Mouse (Mus musculus) forebrain, embryonic 10.5 days (tissue): ENCODE results near the gene Dact2. TPM values are rescaled to one million over a fixed set of nuclear protein-coding genes. Genes with fewer than 3 reads are reported as not detected.

Experiments
- DNase-seq: peaks from one replicate; pipeline ENCODE4 v3.0.0-alpha.2; 2017; ENCODE audit warnings: low spot score; ENCODE audit errors: extremely low spot score
- H3K27ac ChIP-seq: fragments of 300-500 bp; sonication (generic); 2 replicates; pipeline ENCODE4 v1.5.1; 2016; ENCODE audit warnings: mild to moderate bottlenecking
- H3K27me3 ChIP-seq: fragments of 300-500 bp; sonication (generic); 2 replicates; pipeline ENCODE4 v1.6.1; 2016; ENCODE audit warnings: mild to moderate bottlenecking; ENCODE audit not compliant: poor library complexity, severe bottlenecking
- H3K36me3 ChIP-seq: fragments of 300-500 bp; sonication (generic); replicated peaks from 2 replicates; pipeline ENCODE4 v1.6.1; 2016; ENCODE audit warnings: mild to moderate bottlenecking, moderate library complexity
- H3K4me1 ChIP-seq: fragments of 300-500 bp; sonication (generic); 2 replicates; pipeline ENCODE4 v1.6.1; 2016
- H3K4me3 ChIP-seq: fragments of 300-500 bp; sonication (generic); 2 replicates; pipeline ENCODE4 v1.5.1; 2016; ENCODE audit warnings: mild to moderate bottlenecking, moderate library complexity
- H3K9me3 ChIP-seq: fragments of 300-500 bp; sonication (generic); 2 replicates; pipeline ENCODE4 v1.6.1; 2016; ENCODE audit warnings: mild to moderate bottlenecking, moderate library complexity
- WGBS: fragments of 180-500 bp; shearing (Covaris S2); methylation state at CpG from one replicate; pipeline ENCODE4 v1.1.7; 2016; 5-methylcytosine and 5-hydroxymethylcytosine counted together
- polyA plus RNA-seq: library from polyadenylated mRNA; unstranded; fragments of >200 nt; fragmentation: Nextera tagmentation; extraction: Ambion mirVana; gene quantifications from 2 replicates; pipeline ENCODE4 v1.2.1, GENCODE M21; 2016

The Dact2 gene
- 0.33 and 0.52 TPM in 2 replicates for polyA plus RNA-seq

DNA sequence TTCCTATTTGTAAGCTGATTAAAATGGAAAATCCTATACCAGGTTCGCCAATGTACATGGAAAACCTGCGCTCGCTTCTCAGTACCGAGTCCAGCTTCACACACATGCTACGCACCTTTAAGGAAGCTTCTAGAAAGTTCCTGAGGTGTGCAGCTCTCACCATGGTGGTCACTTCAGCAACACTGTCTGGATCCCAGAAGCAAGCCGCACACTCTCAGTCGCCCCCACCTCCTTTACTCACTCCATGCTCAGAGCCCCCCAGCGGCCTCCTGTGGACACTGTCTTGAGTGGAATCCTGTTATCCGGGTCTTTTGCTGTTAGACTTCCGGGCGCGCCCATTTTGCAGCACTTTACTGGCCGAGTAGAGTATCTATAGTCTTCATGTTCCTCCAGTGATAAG is at the start of gene Dact2:
Dact2 (minus strand) TSS at position 244 of the 400 bp plus-strand sequence.
- peak within 1 kb of the TSS; percentile 73 for H3K4me3 ChIP-seq
- H3K4me1 ChIP-seq = peaks cover 49% of the 10 kb centered on the region
- no peaks in the 10 kb centered on the region for H3K9me3 ChIP-seq
- H3K36me3 ChIP-seq = no peaks in the 10 kb centered on the region
- peak; percentile 30 for DNase-seq
- WGBS = 50% methylated on average over 13 of the region's 13 CpGs
- H3K27me3 ChIP-seq = peaks cover 89% of the 10 kb centered on the region
- H3K27ac ChIP-seq = peak within 1 kb of the TSS; percentile 81

DNA sequence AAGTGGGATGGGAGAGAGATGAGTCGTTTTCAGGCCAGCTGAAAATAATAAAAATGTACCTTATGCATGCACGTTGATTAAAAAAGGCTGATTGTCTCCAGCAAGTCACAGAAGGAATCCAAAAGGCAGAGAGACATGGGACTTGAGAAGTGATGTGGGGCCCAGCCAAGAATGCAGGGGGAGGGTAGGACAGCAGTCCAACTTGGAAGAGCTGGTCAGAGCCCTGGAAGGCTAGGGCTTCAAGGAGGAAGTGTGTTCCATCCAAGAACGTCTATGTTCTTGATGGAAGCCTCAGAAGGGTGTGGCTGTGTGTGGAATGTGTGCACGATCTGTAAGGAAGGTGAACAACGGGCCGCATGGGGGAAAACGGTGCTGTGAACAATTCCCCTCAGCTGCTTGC is 48.4 kb upstream of the Dact2 start:
- Histone ChIP-seq H3K27me3 (no peaks in the 10 kb centered on the region), H3K9me3 (no peaks in the 10 kb centered on the region), H3K27ac (no peak overlapping the region), H3K4me3 (no peak overlapping the region), H3K4me1 (no peaks in the 10 kb centered on the region), H3K36me3 (no peaks in the 10 kb centered on the region)
- 87% methylated on average over 7 of the region's 7 CpGs for WGBS
- DNase-seq = no peak

DNA sequence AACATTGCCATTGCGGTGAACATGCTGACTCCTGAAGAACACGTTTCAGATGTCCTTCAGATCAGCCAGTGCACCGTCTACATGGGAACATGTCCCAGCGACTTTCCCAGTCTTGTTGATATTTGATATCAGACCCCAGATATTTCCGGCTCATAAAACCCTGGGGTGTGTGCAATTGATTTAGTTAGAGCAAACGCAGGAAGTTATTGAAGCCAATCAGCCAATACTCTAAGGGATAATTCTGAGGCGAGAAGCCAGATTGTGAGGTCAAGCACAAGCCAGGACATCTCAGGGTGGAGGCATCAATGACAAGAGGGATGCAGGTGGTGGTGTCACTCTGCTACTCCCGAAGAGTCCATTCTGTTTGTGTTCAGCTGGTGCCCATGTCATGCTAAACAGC is 46.3 kb upstream of the Dact2 start:
- Histone ChIP-seq H3K27me3 (no peaks in the 10 kb centered on the region), H3K4me3 (no peak overlapping the region), H3K36me3 (no peaks in the 10 kb centered on the region), H3K9me3 (no peaks in the 10 kb centered on the region), H3K4me1 (no peaks in the 10 kb centered on the region), H3K27ac (no peak overlapping the region)
- WGBS = 89% methylated on average over 8 of the region's 8 CpGs
- no peak for DNase-seq

DNA sequence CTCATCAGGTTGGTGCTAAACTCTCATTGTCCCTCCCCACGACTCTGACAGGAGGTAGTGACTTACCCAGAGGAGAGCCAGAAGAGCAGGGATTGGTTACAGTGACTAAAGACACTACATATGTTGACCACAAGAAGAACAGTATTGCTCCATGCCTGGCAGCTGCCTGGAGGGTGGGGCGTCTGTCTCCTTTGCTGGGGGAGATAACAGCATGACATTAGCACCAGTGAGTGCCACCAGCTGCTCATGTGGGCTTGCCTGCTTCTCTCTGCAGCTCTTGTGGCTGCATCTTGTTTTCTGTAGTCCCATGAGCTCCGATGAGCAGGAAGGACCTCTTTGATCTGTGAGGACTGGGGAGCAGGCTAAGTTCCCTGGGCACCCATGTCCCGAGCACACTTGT is 45.5 kb upstream of the Dact2 start:
- WGBS = 81% methylated on average over 4 of the region's 4 CpGs
- no peak overlapping the region for H3K4me3 ChIP-seq
- no peaks in the 10 kb centered on the region for H3K4me1 ChIP-seq
- no peak for DNase-seq
- no peaks in the 10 kb centered on the region for H3K27me3 ChIP-seq
- no peak overlapping the region for H3K27ac ChIP-seq
- H3K9me3 ChIP-seq = no peaks in the 10 kb centered on the region
- no peaks in the 10 kb centered on the region for H3K36me3 ChIP-seq

DNA sequence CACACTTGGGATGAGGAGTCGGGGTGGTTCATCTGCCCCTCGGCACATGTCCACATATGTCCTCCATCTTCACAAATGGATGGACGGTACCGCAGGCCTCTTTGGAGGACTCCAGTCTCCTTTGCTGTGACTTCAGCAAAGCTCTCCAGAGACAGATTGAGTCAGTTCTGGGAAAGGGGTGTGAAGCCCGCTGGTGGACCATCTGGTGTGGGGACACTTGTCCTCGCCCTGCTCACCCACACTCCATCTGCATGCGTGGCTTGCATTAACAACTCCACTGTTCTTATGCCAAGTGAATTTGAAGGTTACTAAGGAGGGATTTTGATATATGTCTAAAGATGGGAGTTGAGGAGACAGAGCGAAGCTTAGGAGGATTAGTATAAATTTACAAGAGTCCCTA is 43.8 kb upstream of the Dact2 start:
- Histone ChIP-seq H3K9me3 (no peaks in the 10 kb centered on the region), H3K4me1 (no peaks in the 10 kb centered on the region), H3K27me3 (no peaks in the 10 kb centered on the region), H3K36me3 (no peaks in the 10 kb centered on the region), H3K27ac (no peak overlapping the region), H3K4me3 (no peak overlapping the region)
- WGBS = 94% methylated on average over 8 of the region's 8 CpGs
- no peak for DNase-seq

DNA sequence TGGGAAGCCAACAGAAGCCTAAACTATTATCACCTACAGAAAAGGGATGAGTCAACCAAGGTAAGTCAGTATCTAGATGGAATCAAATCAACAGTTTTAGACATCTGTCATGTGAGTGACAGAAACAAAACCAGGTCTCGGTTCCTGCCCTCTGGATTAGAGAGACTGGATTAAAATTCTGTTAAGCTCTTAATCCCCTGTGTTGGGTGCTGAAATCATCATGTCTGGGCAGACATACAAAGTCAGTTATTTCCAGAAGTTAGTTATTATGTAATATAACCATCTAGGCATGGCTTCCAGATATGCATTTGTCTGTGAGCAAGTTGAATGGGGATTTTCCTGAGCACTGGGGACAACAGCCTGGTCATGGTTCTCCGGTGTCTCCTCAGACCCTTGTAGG is 42.2 kb upstream of the Dact2 start:
- Histone ChIP-seq H3K4me3 (no peak overlapping the region), H3K9me3 (no peaks in the 10 kb centered on the region), H3K36me3 (no peaks in the 10 kb centered on the region), H3K27ac (no peak overlapping the region), H3K27me3 (no peaks in the 10 kb centered on the region), H3K4me1 (no peaks in the 10 kb centered on the region)
- no peak for DNase-seq
- 91% methylated on average over 2 of the region's 2 CpGs for WGBS

DNA sequence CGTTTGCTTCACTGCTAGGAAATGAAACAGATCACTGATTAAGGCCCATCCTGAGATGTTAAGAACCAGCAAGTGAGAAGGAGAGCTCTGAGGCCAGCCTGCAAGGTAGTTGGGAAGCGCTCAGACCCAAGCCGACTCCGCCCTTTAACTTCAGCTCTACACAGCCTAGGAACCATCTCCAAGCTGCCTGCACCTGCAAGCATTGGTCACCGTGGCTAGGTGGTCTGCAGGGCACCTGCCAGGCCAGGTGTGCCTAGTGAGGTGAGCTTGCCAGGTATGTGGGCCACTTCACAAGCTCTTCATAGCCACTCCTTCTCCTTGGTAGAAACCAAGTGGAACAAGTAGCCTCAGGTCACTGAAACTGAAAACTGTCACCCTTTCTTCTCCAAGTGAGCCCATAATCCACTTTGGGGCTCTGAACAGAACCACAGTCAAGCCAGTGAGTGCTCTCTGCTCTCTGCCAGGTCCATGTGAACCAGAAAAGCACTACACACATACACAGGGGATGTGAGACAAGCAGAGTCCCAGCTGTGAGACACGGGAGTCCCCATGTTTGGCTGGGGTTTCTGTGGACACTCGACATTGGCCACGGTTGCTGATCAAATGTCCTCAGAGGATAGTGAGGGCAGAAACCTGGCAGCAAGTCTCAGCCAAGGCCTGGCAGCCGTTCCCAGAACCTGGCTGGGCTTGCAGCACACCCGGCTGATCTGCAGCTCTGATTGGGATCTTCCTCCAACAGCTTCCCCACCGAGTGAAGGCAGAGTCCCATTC is 40.3 kb upstream of the Dact2 start:
- no peak for DNase-seq
- WGBS = 74% methylated on average over 11 of the region's 11 CpGs
- H3K27ac ChIP-seq = no peak overlapping the region
- H3K4me1 ChIP-seq = no peaks in the 10 kb centered on the region
- no peaks in the 10 kb centered on the region for H3K9me3 ChIP-seq
- H3K36me3 ChIP-seq = no peaks in the 10 kb centered on the region
- H3K27me3 ChIP-seq = no peaks in the 10 kb centered on the region
- no peak overlapping the region for H3K4me3 ChIP-seq

DNA sequence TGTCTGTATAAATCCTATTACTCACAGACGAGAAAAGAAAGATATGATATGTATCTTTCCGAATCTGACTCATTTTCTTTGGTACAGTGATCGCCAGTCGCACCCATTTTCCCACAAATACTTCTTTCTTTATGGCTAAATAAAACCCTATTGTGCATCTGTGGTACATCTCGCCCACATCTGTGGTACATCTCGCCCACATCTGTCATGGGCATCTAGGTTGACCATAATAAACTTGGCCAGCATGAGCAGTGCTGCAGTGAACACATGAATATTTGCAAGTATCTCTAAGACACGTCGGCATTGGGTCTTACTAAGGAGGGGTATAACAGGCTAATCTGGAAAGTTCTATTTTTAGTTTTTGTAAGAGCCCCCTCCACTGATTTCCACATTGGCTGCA is 38.5 kb upstream of the Dact2 start:
- Histone ChIP-seq H3K36me3 (no peaks in the 10 kb centered on the region), H3K4me1 (no peaks in the 10 kb centered on the region), H3K4me3 (no peak overlapping the region), H3K9me3 (no peaks in the 10 kb centered on the region), H3K27me3 (no peaks in the 10 kb centered on the region), H3K27ac (no peak overlapping the region)
- DNase-seq = no peak
- WGBS = 91% methylated on average over 8 of the region's 8 CpGs

DNA sequence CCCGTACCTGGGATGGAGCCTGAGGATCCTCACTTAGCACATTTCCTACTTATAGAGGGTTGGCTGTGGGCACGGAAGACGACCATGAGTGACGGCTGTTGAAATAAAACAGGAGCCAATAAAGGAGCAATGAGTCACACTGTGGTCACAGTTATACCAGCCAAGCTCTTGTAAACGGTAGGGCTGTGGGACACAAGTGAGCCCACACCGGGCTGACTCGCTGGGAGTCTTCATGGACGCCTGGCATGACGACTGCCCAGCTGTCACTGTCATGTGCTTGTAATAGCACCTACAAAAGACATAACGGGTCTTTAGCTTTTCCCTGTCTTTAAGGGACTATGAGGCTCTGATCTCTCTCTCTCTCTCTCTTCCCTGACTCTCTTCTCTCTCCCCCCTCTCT is 35.9 kb upstream of the Dact2 start:
- no peak overlapping the region for H3K4me3 ChIP-seq
- no peaks in the 10 kb centered on the region for H3K27me3 ChIP-seq
- no peaks in the 10 kb centered on the region for H3K9me3 ChIP-seq
- no peak for DNase-seq
- H3K36me3 ChIP-seq = no peaks in the 10 kb centered on the region
- H3K27ac ChIP-seq = no peak overlapping the region
- no peaks in the 10 kb centered on the region for H3K4me1 ChIP-seq
- 88% methylated on average over 10 of the region's 10 CpGs for WGBS

DNA sequence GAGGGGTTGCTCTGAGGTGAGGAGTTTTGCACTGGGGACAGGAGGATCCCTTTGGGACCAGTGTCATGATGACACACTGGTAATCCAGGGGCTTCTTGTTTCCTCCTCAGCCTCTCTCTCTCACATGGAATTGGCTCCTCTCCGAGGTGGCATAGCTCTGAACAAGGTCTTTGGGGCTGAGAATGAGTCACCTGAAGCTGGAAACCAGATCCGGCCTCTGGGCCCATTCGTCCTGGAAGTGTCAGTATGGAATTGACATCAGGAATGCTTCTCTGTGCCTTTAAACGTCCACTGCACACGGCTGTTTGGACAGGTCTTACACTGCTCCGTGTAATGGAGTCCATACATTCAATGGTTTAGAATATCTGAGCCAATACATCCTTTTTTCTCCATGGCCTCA is 33.0 kb upstream of the Dact2 start:
- Histone ChIP-seq H3K27ac (no peak overlapping the region), H3K4me1 (peaks cover 1% of the 10 kb centered on the region), H3K4me3 (no peak overlapping the region), H3K27me3 (no peaks in the 10 kb centered on the region), H3K9me3 (no peaks in the 10 kb centered on the region), H3K36me3 (no peaks in the 10 kb centered on the region)
- DNase-seq = no peak
- 87% methylated on average over 6 of the region's 6 CpGs for WGBS

DNA sequence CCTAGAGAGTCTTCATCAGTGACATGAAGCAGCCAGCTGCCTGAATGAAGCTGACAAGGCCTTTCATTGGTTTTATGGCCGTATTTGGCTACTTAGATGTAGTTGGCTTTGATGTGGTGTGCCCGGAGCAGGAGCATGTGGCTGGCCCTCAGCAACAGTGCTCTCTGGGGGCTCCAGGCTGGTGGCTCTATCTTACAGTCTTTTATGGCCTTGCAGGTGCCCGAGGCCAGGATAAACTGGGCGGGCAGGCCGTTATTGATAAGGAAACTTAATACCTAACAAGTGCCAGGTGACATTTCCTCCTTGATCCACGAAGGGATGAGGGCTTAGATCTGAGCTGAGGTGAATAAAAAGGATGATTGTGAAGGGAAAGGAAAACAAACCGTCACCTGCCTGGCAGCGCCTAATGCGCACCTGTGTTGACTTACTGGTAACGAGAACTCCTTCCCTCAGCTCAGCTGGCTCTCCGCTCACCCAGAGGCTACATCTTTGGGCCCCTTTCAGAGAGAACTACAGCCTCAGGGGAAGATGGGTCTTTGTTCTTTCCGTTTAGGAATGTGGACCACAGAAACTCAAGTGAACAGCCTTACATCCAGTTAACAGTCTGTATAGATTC is 30.8 kb upstream of the Dact2 start:
- no peak overlapping the region for H3K4me3 ChIP-seq
- peaks cover 20% of the 10 kb centered on the region for H3K4me1 ChIP-seq
- H3K9me3 ChIP-seq = no peaks in the 10 kb centered on the region
- H3K27ac ChIP-seq = no peak overlapping the region
- H3K27me3 ChIP-seq = peaks cover 15% of the 10 kb centered on the region
- no peaks in the 10 kb centered on the region for H3K36me3 ChIP-seq
- 73% methylated on average over 12 of the region's 12 CpGs for WGBS
- DNase-seq = no peak

DNA sequence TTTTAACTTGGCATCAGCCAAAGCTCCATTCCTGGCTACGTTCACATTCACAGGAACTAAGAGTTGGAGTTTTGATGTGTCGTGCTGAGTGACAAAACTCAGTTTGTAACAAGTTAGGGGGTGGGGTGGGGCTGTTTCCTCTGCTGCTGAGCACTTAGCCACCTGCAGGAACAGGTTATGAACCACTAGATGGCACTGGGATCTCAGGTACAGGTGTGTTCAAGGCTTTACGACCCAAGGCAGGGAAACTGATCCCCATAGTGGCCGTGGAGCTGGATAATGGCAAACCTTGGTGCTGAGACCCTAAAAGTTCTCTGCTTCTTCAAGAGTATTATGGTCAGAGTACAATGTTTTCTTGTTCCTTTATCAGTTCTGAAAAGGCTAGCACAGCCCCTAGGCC is 29.6 kb upstream of the Dact2 start:
- H3K4me1 ChIP-seq = peaks cover 20% of the 10 kb centered on the region
- H3K27me3 ChIP-seq = peaks cover 15% of the 10 kb centered on the region
- WGBS = 54% methylated on average over 4 of the region's 4 CpGs
- H3K9me3 ChIP-seq = no peaks in the 10 kb centered on the region
- no peaks in the 10 kb centered on the region for H3K36me3 ChIP-seq
- H3K4me3 ChIP-seq = no peak overlapping the region
- no peak overlapping the region for H3K27ac ChIP-seq
- no peak for DNase-seq

DNA sequence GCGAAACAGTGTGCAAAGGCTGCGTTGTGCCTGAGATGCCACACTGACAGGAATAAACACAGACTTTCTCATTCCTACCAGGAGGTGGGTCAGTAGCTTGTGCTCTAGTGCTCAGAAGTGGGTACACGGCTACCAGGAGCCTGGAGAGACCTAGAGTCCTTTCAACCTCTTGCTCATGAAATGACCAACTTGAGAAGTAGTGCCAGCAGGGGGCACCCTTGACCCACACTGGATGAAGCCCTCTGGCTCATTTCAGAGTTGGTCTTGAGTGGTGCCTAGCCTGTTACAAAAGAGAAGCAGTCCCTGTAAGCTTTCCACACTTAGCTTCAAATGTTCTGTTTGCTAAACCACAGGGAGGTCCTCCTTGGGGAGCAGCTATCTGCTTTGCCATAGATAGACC is 28.5 kb upstream of the Dact2 start:
- Histone ChIP-seq H3K9me3 (no peaks in the 10 kb centered on the region), H3K4me3 (no peak overlapping the region), H3K27me3 (peaks cover 15% of the 10 kb centered on the region), H3K27ac (no peak overlapping the region), H3K4me1 (peaks cover 20% of the 10 kb centered on the region), H3K36me3 (no peaks in the 10 kb centered on the region)
- WGBS = 57% methylated on average over 3 of the region's 3 CpGs
- peak; percentile 75 for DNase-seq
